Mouse (Mus musculus) neutrophil, adult 65 days (primary cell): ENCODE measurements around the gene Zfp62. TPM values are rescaled to one million over a fixed set of nuclear protein-coding genes. Genes with fewer than 3 reads are reported as not detected.

Experiments
- total RNA-seq: library from RNA; stranded (reverse); gene quantifications from 2 replicates; pipeline ENCODE4 v1.2.4, GENCODE M21; 2023

Zfp62 gene
- total RNA-seq: 60.9 and 83.2 TPM in 2 replicates

DNA sequence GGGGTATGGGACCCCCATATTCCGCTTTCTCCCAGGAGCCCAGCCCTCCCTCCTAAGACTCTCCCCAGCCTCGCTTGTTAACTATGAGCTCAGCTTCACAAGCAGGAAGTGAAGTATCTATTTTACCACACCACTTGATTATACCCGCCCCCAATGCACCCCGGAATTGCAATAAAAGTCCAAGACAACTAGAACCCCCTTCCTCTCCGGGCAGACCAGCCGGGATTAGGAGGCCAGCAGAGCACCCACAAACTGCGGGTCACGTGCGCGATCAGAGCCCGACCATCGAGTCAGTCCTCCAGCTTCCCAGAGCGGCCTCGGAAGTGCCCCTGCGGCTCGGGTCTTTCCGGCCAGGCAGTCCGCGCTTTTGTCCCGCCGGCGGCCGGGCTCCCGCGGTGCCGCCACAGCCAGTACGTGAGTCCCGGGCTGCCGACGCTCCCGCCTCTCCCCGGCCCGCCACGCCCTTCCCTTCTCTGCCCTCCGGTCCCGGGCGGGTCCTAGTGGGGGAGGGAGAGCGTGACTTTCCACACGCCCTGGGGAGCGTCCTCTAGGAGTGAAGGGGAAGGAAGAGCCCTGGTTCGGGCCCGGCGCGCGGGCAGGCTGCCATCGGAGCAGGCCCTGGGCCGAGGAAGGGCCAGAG is at the start of gene Zfp62:
Gene Zfp62 (plus strand): TSS at position 164 of the 640 bp plus-strand sequence.

DNA sequence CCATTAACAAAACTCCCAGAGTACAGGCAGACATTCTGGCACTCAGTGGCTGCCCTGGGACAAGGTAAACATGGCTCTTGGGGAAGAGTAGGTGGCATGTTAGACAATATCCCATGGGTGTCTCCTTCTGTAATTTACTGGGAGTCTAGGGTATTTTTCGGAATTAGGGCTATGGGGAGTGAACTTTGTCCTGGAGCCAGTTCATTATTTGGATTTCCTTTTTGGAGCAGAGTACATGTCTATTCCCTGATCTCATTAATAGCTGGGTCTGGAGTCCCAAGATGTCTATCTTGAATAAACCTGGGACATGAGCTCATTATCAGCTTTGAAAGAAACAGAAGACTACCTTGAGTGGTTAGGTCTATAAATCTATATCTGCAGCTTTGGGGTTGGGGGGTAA is 49.0 kb upstream of the Zfp62 start, which contains the start of gene Olfr1394:
Gene Olfr1394 (plus strand): TSS at position 301 of the 400 bp plus-strand sequence.

DNA sequence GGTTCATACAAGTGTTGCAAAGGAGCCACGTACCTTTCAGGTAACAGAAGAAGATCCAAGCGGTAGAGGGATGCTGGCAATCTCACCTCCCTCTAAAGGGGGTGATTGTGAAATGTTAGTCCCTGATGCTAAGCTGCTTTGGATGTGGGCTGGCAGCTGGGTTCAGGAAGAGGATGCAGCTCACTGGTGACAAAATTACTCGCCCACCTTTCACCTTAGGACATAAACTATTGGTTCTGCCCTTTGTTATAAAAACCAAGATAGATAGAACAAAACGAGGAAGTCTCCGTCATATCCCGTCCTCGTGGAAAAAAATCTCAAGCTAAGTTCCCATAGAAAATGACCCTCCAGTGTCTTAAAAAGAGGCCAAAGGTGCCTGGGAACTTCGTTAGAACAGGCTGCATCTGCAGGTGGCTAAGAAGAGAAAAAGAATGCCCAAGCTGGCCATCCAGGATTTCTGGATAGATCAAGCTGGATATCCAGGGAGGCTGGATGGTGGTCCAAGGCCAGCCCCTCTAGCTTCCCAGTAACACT is 16.1 kb upstream of the Zfp62 start, which contains the start of gene Btnl9:
Gene Btnl9 (minus strand): TSS at position 205 of the 534 bp plus-strand sequence.

DNA sequence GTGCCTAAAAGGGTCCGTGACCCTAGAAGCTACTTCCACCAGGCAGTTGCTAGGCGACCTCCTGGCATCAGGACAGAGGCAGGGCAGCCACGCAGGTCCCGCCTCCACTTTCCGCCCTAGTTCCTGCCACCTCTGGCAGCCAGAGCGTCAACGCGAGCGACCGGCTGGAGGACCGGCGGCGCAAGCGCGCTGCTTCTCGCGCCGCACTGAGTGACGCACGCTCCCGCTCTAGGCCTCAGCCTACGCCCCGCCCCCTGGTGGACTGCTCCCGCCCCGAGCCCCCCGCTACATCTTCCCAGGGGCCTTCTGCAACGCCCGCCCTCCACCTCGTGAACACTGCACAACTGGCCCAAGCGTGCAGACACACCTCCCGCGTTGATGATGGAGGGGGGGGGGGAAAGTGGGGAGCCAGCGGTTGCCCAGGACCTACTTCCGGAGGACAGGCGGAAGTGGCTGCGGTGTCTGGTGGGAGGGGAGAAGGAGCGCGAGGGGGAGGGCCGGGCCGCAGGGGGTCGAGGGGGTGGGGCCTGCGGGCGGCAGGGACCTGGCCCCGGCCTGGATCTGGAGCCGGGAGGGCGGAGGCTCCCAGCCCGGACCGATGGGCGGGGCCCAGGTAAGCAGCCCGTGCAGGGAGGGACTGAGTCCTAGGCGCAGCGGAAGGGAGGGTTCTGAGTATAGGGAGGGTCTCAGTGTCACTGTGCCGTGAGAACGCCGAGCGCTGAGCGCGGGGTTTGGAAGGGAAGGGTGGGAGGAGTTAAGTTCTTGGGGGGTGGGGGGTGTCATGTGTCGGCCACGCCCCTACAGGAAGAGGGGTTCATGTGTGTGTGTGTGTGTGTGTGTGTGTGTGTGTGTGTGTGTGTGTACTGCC is 40.9 kb downstream of the Zfp62 start, which contains the start of gene Mgat1:
Gene Mgat1 (plus strand): TSS at position 465 of the 868 bp plus-strand sequence.

Other genes with a start within 250 kb of the Zfp62 start
- gene Olfr56, start 224.4 kb upstream of the Zfp62 start, total RNA-seq: 0.16 and 0.18 TPM in 2 replicates
- gene 9930111J21Rik1, start 223.9 kb upstream of the Zfp62 start, total RNA-seq: 23.7 and 28.4 TPM in 2 replicates
- gene Gm12185, start 211.1 kb upstream of the Zfp62 start, total RNA-seq: 0.38 and 0.70 TPM in 2 replicates
- 0.25 TPM in 1 of 2 replicates, not detected in the other for gene Tgtp1, start 209.1 kb upstream of the Zfp62 start, total RNA-seq
- gene 9930111J21Rik2, start 152.1 kb upstream of the Zfp62 start, total RNA-seq: 31.0 and 31.9 TPM in 2 replicates
- gene Tgtp2, start 139.1 kb upstream of the Zfp62 start, total RNA-seq: 0.25 and 0.52 TPM in 2 replicates
- 7.0 and 11.5 TPM in 2 replicates for gene Ifi47, start 126.7 kb upstream of the Zfp62 start, total RNA-seq
- gene Olfr1396, start 88.4 kb upstream of the Zfp62 start, total RNA-seq: not detected in 2 replicates
- not detected in 2 replicates for gene Olfr1395, start 61.0 kb upstream of the Zfp62 start, total RNA-seq
- gene Olfr1394, start 48.9 kb upstream of the Zfp62 start, total RNA-seq: not detected in 2 replicates
- 1.6 and 2.3 TPM in 2 replicates for gene Btnl9, start 16.1 kb upstream of the Zfp62 start, total RNA-seq
- gene Mgat1, start 40.9 kb downstream of the Zfp62 start, total RNA-seq: 58.0 and 75.5 TPM in 2 replicates
- 0.32 TPM in 1 of 2 replicates, not detected in the other for gene Olfr1393, start 75.0 kb downstream of the Zfp62 start, total RNA-seq
- not detected in 2 replicates for gene Olfr1392, start 82.0 kb downstream of the Zfp62 start, total RNA-seq
- gene Olfr10, start 101.4 kb downstream of the Zfp62 start, total RNA-seq: not detected in 2 replicates
- not detected in 2 replicates for gene Olfr1391, start 119.5 kb downstream of the Zfp62 start, total RNA-seq
- not detected in 2 replicates for gene Olfr1390, start 131.9 kb downstream of the Zfp62 start, total RNA-seq
- not detected in 2 replicates for gene Olfr1389, start 219.8 kb downstream of the Zfp62 start, total RNA-seq
- 0.16 TPM in 2 replicates for gene Olfr1388, start 233.3 kb downstream of the Zfp62 start, total RNA-seq